Mouse (Mus musculus) lung, postnatal 0 days (tissue): ENCODE measurements around the gene Gucy2g.
A peak's percentile ranks its signal among the peaks of the same experiment; 100 is the strongest.

ENCODE experiments used
- CTCF ChIP-seq: IDR thresholded peaks from 2 replicates; pipeline ENCODE4 v1.5.1; 2016; ENCODE audit warnings: antibody characterized with exemption, mild to moderate bottlenecking
- EP300 ChIP-seq: IDR thresholded peaks from 2 replicates; pipeline ENCODE4 v1.6.1; 2016; ENCODE audit warnings: antibody characterized with exemption, mild to moderate bottlenecking, control low read depth

DNA sequence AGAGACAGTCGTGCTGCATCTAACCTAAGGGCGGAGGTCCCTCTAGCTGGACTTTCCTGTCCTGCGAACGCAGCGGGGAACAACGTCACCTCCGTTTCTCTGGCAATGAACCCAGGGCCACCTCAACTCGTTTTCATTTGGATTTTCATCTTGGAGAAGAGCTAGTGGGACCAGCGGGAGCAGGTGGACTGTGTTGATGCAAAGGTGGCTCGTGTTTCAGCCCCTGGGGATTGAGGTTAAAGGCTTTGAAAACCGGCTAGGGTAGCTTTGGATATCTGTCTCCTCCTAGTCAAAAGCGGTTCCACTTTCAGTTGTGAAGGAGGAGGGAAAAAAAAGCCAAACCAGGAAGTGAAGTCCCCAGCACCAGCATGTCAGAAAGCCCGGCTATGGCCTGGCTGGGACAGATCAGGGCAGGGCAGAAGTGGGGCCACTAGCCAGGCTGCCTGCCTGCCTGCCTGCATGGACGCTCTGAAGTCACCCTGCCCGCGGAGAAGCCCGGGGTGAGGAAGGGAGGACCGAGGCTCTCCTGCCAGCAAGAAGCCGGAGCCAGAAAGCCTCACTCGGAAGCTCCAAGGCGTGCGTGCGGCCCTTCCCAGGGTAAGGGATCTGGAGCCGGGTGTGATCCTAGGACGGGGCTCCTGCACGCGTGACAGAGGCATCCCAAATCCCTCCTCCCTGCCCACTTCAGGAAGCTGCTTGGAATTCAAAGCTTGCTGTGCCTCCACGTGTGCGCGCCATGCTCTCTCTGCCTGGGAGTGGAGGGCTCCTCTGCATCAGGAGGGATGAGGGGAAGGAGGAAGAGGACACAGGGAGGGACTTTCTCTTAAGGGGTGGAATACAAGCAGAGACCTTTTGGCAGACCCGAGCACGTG lies 12.8 kb upstream of the Gucy2g start:
- TF ChIP-seq EP300 (0 out of 2 replicates have a peak, but pooled peaks have one; percentile 32), CTCF (no peak)
